Mouse (Mus musculus) left cerebral cortex, postnatal 36 days (tissue): ENCODE results near the gene Ikzf1. TPM values are rescaled to one million over a fixed set of nuclear protein-coding genes. Genes with fewer than 3 reads are reported as not detected.

ENCODE experiments used
- DNase-seq, 2 experiments: peaks; one replicate each; pipeline ENCODE4 v3.0.0; 2021 to 2022; ENCODE audit warnings: low spot score in 2 of 2, mixed read lengths in 1 of 2
- intact Hi-C: fragments of 180-260 bp; cut with DNase I; formaldehyde crosslinking; loops from one replicate; pipeline ENCODE4 v1.15.1; 2025
- total RNA-seq, 2 experiments: library from RNA; stranded (reverse); gene quantifications; 2 replicates each; pipeline ENCODE4 v1.2.3; 2021

Ikzf1 gene
- total RNA-seq, 2 experiments from 2014 or later: 2.7 to 3.7 TPM

GRCm38 (mm10) chr11:11715963-11716691, 31.3 kb downstream of the Ikzf1 start:
- DNase-seq: no peak
- intact Hi-C loops: no loop called here

- intact Hi-C loops: no loop called here
- DNase-seq: no peak
Measured at GRCm38 (mm10) chr11:11716692-11717037, 31.9 kb downstream of the Ikzf1 start.

DNA sequence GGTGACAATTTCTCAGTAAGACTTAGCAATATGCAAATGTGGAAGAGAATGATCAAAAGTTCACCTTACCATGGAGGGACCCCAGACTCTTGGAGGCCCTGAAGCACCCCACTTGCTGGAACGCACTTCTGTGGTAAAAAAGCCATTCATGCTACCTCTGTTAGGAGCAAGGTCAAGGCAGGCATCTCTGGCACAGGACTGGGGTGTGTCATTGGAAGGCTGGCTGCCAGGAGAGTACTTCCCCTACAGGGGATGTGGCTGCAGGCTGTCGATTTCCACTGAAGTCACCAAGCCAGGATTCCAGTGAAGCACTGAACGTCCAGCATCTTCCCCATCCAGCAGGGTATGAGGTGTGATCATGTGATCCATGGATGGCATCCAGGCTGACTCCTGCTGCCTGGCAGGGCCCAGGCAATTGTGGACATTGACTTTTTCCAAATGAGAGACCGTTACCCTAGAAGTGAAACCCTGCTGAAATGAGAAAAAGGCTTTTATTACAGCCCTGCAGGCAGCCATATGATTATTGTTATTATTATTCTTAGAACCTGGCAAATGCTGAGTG, 32.9 kb downstream of the Ikzf1 start:
- DNase-seq: no peak
- intact Hi-C loops: no loop called here

GRCm38 (mm10) chr11:11719748-11720147, 34.9 kb downstream of the Ikzf1 start:
- intact Hi-C loops: no loop called here
- no peak for DNase-seq

GRCm38 (mm10) chr11:11725252-11725875, 40.6 kb downstream of the Ikzf1 start:
- DNase-seq: no peak
- intact Hi-C loops: no loop called here

- intact Hi-C loops: no loop called here
- no peak for DNase-seq
Measured at GRCm38 (mm10) chr11:11725876-11726525, 41.2 kb downstream of the Ikzf1 start.

DNA sequence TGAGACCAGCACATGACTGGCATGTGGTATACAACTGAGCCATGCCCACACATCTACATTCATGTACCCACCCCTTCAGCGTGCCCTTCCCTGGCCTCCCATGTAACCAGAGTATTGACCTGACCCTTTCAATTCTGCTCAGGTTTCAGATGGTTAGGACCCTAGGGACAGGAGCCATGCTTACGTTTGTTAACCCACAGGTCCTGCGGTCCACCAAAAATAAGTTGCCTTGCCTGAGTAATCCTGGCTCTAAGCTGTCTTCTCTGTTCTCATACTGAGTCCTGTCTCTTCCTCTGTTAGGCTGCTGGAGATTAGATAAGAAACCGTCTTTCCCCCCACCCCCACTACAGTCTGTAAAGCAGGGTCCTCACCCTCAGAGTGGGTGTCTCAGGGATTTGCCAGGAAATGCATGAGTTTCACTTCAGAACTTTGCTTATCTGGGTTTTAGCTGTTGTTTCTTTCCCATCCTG, 42.0 kb downstream of the Ikzf1 start:
- intact Hi-C loops: no loop called here
- DNase-seq: no peak

GRCm38 (mm10) chr11:11727936-11728556, 43.2 kb downstream of the Ikzf1 start:
- intact Hi-C loops: no loop called here
- no peak for DNase-seq

GRCm38 (mm10) chr11:11729216-11729615, 44.4 kb downstream of the Ikzf1 start:
- no peak for DNase-seq
- intact Hi-C loops: no loop called here

GRCm38 (mm10) chr11:11730062-11730461, 45.3 kb downstream of the Ikzf1 start:
- DNase-seq: no peak
- intact Hi-C loops: no loop called here

DNA sequence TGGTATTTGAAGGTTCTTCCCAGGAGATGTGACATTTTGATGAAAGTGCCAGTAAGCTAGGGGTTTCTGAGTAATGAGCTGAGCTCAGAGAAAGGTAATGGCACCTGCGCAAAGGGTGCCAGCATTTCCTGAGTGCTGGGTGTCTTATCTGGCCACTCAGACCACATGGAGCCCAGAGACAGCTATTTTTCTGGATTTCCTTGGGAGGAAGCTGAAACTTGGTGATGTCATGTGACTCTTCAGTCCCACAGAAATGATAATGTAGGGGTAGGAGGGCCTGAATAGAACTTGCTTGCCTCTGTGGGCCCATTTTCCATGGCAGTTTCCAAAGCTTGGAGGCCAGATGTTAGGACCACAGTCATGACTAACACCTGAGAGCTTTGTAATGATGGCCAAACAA, 46.9 kb downstream of the Ikzf1 start:
- intact Hi-C loops: no loop called here
- no peak for DNase-seq

DNA sequence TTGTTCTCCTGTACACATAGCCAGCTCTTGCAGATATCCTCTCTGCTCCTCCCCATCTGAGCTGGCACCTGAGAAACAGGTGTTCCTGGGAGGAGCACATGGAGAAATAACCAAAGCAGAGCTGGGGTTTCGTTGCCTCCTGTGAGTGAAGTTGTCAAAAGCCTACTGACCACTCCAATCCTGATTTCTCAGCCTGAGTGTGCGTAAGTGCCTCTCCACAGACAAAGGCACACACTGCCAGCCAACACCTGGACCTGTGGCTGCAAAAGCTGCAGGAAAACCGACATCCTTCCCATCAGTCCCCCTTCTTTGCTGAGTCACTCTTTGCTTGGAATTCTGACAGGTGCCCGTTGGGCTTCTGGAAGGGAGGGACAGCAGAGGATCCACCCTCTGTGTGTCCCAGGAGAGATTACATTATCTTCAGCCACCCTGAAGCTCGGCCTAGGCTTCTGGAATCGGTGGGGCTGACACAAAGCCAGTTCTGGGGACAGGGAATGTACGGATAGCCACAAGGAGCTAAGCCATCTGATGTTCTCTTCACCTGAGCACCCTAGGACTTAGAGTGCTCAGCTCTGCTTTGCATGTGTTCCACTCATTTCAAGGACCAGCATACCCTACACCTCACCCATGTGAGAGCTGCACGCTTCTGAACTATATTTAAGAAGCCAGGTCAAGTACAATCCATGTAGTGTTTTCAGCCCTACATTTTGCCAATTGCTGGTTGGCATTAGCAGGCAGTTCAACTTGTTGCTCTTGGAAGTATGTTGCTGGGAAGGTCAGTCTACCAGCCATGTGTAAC, 48.4 kb downstream of the Ikzf1 start:
- DNase-seq: no peak
- intact Hi-C loops: no loop called here

DNA sequence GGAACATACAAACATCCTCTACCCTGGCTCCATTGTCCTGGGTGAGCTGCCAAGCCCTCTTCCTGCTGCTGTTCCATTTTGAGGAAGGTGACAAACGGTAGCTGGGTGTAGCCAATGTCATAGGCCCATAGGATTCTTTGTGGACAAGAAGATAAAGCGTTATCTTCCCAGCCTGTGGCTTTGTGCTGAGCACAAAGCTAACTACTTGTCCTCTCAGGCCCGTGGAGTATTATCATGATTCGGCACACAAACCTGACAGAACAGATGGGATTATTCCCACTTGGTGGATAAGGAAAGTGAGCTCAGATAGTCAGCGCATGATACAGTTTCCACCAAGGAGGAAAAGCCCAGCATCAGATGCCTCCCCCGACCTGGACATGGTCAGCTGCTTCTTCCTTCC, 50.4 kb downstream of the Ikzf1 start:
- intact Hi-C loops: no loop called here
- no peak for DNase-seq

DNA sequence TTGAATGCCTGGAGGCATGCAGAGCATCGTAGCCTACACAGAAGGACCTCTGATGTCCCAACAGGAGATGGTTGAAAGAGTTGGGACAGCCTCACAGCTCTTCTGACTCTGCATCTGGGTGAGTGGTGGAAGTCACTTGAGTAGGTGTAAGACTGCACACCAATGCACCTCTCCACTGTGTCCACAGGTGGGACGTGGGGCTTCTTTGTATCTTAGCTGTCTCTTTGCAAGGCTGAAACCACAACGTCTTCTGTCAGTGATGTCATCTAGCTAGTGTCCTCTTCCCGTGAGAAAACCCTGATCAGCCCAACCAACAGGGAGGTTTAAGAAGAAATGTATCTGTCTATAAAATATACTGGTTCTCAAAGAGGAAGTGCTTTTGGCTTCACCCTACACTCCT, 52.1 kb downstream of the Ikzf1 start:
- intact Hi-C loops: no loop called here
- no peak for DNase-seq

- no peak for DNase-seq
- intact Hi-C loops: no loop called here
Measured at GRCm38 (mm10) chr11:11737562-11737961, 52.8 kb downstream of the Ikzf1 start.

GRCm38 (mm10) chr11:11739054-11739453, 54.3 kb downstream of the Ikzf1 start:
- no peak for DNase-seq
- intact Hi-C loops: no loop called here

- DNase-seq: no peak
- intact Hi-C loops: no loop called here
Measured at GRCm38 (mm10) chr11:11740603-11741002, 55.8 kb downstream of the Ikzf1 start.

- intact Hi-C loops: no loop called here
- DNase-seq: no peak
Measured at GRCm38 (mm10) chr11:11741574-11741973, 56.8 kb downstream of the Ikzf1 start.

DNA sequence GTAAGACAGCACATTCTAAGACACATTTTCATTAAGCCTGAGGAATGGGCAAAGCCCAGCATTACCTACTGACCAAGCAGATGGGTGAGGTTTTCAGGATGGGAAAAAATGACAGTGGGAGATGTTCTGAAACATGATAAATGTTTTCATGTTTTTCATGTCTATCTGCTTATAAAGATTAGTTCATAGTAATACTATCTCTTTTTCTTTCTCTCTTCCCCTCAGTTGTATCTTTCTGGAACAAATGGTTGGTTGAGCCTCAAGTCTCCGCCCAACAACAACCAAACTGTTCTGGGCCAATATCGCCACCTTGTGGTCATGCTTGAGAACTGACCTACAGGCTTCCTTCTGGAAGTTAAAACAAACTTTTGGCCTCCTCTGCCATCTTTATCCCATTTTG, 57.8 kb downstream of the Ikzf1 start:
- DNase-seq: no peak
- intact Hi-C loops: no loop called here

DNA sequence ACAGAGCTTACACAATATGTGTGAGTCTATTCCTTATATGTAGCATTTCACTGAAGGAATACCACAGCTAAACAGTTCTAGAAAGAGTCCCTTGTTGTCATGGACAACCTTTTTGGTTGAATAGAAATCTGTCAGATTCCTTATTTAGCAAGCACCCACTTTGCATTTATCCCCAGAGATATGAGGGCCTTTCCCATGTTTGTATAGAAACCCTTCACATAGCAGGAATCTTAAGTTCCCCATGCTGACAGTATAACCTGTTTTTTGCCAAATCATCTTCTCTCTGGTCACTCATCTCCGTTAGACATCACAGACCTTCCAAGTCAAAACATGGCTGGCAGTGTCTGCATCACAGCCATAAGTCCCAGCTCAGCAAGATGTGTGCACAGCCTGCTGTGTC, 59.4 kb downstream of the Ikzf1 start:
- no peak for DNase-seq
- intact Hi-C loops: no loop called here
